ENCODE assay signal across 22 mouse cellular contexts in the genomic region with DNA sequence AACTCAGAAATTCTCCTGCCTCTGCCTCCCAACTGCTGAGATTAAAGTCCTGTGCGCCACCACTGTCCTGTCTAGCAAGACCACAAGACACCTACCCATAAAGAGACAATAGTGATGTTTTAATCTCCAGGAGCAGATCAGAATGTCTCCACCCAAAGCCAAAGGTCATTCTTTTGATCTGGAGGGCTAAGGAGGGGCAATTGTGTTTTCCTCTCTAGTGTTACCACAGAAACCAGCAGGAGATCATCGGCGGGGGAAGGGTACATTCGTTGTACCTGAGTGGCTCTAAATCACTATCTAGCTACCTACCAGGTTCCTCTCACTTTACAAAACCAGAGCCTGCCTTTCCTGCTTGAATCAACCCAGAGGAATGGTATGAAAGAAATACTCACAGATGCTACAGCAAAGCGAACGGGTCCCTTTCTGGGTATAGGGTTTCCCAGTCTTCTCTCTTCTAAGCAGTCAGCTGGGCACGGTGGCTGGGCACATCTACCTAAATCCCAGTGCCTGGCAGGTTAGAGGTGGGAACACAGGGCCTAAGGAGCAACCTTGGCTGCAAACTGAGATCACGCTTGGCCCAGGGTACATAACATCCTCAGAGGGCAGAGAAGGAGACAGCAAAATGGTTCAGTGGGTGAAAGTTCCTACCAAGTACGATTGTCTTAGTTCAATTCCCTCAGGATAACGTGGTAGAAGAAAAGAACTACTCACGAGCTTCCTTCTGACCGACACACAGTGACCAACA. TPM values are rescaled to one million over a fixed set of nuclear protein-coding genes. Genes with fewer than 3 reads are reported as not detected.
A peak's percentile ranks its signal among the peaks of the same experiment; 100 is the strongest.
DNase-seq lines count a peak whose midpoint lies in the region; ATAC-seq and TF ChIP-seq lines count a peak whose summit lies in the region.
"Had no signal": no experiment of that assay in that cellular context is flagged by ENCODE, and none has a peak within 500 bp of the region (broad histone marks: within the 10 kb centered on the region; RNA-seq: fewer than 3 reads in every experiment).

No protein-coding gene starts in this region.

- H3K4me1 ChIP-seq in megakaryocyte, embryonic 14.5 days, result peaks cover 90% of the 10 kb centered on the region
- H3K4me1 ChIP-seq in ES-E14 (ENCODE audit: control insufficient read depth in 2 of 2, insufficient read depth in 2 of 2, low read length in 2 of 2, poor library complexity in 1 of 2), result peaks cover 16 to 35% of the 10 kb centered on the region in 2 experiments
- H3K4me1 ChIP-seq in liver, embryonic 12.5 days, result peaks cover 84% of the 10 kb centered on the region

- ATAC-seq in megakaryocyte, adult 5-6 weeks (ENCODE audit: poor library complexity, severe bottlenecking), result no peak
- no peak for ATAC-seq in liver, embryonic 12.5 days
- ATAC-seq: forebrain, embryonic 13.5 days; midbrain, embryonic 15.5 days had no signal

- in situ Hi-C loops in ES-E14 (cut with MboI; ENCODE audit: low sequenced_read_pairs in 2 of 2, unreplicated experiment in 2 of 2), result no loop called here

- H3K36me3 ChIP-seq in megakaryocyte, embryonic 14.5 days (replicated peaks; ENCODE audit: low read length), result peaks cover 31% of the 10 kb centered on the region
- H3K36me3 ChIP-seq in ES-E14 (ENCODE audit: control insufficient read depth, insufficient read depth, low read length, poor library complexity, severe bottlenecking), result peaks cover 6% of the 10 kb centered on the region
- peaks cover 10% of the 10 kb centered on the region; the same call in 1 of the 2 replicates for H3K36me3 ChIP-seq in liver, embryonic 12.5 days
- H3K36me3 ChIP-seq: hindbrain, embryonic 15.5 days; midbrain, embryonic 15.5 days; stomach, embryonic 15.5 days had no signal

- peak overlapping the region; percentile 62; the same call in 1 of the 2 replicates for H3K4me2 ChIP-seq in liver, embryonic 12.5 days
- H3K4me2 ChIP-seq: forebrain, embryonic 13.5 days; hindbrain, embryonic 15.5 days; lung, embryonic 14.5 days; midbrain, embryonic 15.5 days; stomach, embryonic 15.5 days had no signal

- no peaks in the 10 kb centered on the region for H3K27me3 ChIP-seq in megakaryocyte, embryonic 14.5 days (replicated peaks)
- no peaks in the 10 kb centered on the region for H3K27me3 ChIP-seq in liver, embryonic 12.5 days (replicated peaks)
- H3K27me3 ChIP-seq: forebrain, embryonic 13.5 days; hindbrain, embryonic 15.5 days; midbrain, embryonic 15.5 days; stomach, embryonic 15.5 days had no signal

- peak overlapping the region; percentile 72 for H3K27ac ChIP-seq in ES-E14 (ENCODE audit: insufficient read depth, low read depth, low read length, poor library complexity, severe bottlenecking)
- H3K27ac ChIP-seq in liver, embryonic 12.5 days, result peak overlapping the region; percentile 77
- H3K27ac ChIP-seq: embryonic facial prominence, embryonic 10.5 days; forebrain, embryonic 13.5 days; hindbrain, embryonic 15.5 days; layer of hippocampus, adult 2 months; limb, embryonic 10.5 days; macrophage; midbrain, embryonic 15.5 days had no signal

- no peaks in the 10 kb centered on the region for H3K9me3 ChIP-seq in megakaryocyte, embryonic 14.5 days
- no peaks in the 10 kb centered on the region for H3K9me3 ChIP-seq in ES-E14 (ENCODE audit: control insufficient read depth, insufficient read depth, low read depth, low read length)
- no peaks in the 10 kb centered on the region for H3K9me3 ChIP-seq in liver, embryonic 12.5 days (replicated peaks)
- H3K9me3 ChIP-seq: embryonic facial prominence, embryonic 10.5 days; forebrain, embryonic 13.5 days; hindbrain, embryonic 15.5 days; limb, embryonic 10.5 days; midbrain, embryonic 15.5 days; stomach, embryonic 15.5 days had no signal

- H3K4me3 ChIP-seq in megakaryocyte, embryonic 14.5 days (replicated peaks), result peak overlapping the region; percentile 28
- H3K4me3 ChIP-seq in ES-E14 (ENCODE audit: insufficient read depth in 1 of 2, low read depth in 1 of 2, low read length in 2 of 2, poor library complexity in 1 of 2, severe bottlenecking in 1 of 2), result no peak overlapping the region
- no peak overlapping the region for H3K4me3 ChIP-seq in liver, embryonic 12.5 days
- H3K4me3 ChIP-seq: embryonic facial prominence, embryonic 10.5 days; forebrain, embryonic 13.5 days; hindbrain, embryonic 15.5 days; layer of hippocampus, adult 2 months; limb, embryonic 10.5 days; midbrain, embryonic 15.5 days; stomach, embryonic 15.5 days had no signal

- peak; percentile 78 for DNase-seq in ES-E14 (ENCODE audit: low read depth, low spot score)
- DNase-seq in adrenal gland, postnatal 14 days, result no peak
- no peak for DNase-seq in lung, postnatal 4 days
- DNase-seq in adrenal gland, postnatal 10 days, result no peak
- DNase-seq: adrenal gland, postnatal 36 days; cerebellum, adult 2 months; gastrocnemius, postnatal 25 days; kidney, adult 18-20 months; kidney, postnatal 10 days; lung, embryonic 14.5 days; right cerebral cortex, adult 18-20 months had no signal

- WGBS in liver, embryonic 12.5 days (ENCODE audit: insufficient replicate concordance), result 72% methylated on average over 12 of the region's 12 CpGs

- H3K9ac ChIP-seq in ES-E14 (ENCODE audit: insufficient read depth, low read depth, low read length, poor library complexity, severe bottlenecking), result 0 out of 2 replicates have a peak overlapping the region, but pooled peaks have one; percentile 8
- H3K9ac ChIP-seq in liver, embryonic 12.5 days, result no peak overlapping the region
- H3K9ac ChIP-seq: forebrain, embryonic 13.5 days; hindbrain, embryonic 15.5 days; lung, embryonic 14.5 days; midbrain, embryonic 15.5 days; stomach, embryonic 15.5 days had no signal

TF ChIP-seq in ES-E14, 5 proteins besides CTCF, POLR2A, EP300 and RAD21:
- TF ChIP-seq HCFC1 (IDR thresholded peaks at IDR 0.05; ENCODE audit: borderline replicate concordance, insufficient read depth, low read length), result no peak
- TF ChIP-seq ZC3H11A (IDR thresholded peaks at IDR 0.05; ENCODE audit: borderline replicate concordance, low read depth, low read length), result no peak
- TF ChIP-seq CHD2 (IDR thresholded peaks at IDR 0.05; ENCODE audit: low read depth, low read length), result peak; percentile 66; the same call in 1 of the 2 replicates
- TF ChIP-seq ZNF384 (IDR thresholded peaks at IDR 0.05; ENCODE audit: low read depth, low read length), result no peak
- TF ChIP-seq MAFK (IDR thresholded peaks at IDR 0.05; ENCODE audit: insufficient read depth, low read depth, low read length), result no peak

RNA-seq across cellular contexts. Expression of gene Uck2, which starts 10.3 kb away (rescaled TPM):
- polyA plus RNA-seq in megakaryocyte, embryonic 14.5 days (2012; ENCODE audit: insufficient read depth, low replicate concordance), result 367 and 525 TPM in 2 replicates
- 71.2 and 79.5 TPM in 2 replicates for total RNA-seq in megakaryocyte, adult 5-6 weeks (2015)
- 75.3 and 77.6 TPM in 2 replicates for total RNA-seq in megakaryocyte, adult 5-6 weeks (2017)
- total RNA-seq in ES-E14 (2012; rRNA removed), result 152 and 158 TPM in 2 replicates
- polyA plus RNA-seq in liver, embryonic 12.5 days (2016; fragmentation: Nextera tagmentation; extraction: Ambion mirVana), result 102 and 103 TPM in 2 replicates
- total RNA-seq in adrenal gland, postnatal 14 days (2021), result 65.8 and 74.6 TPM in 2 replicates
- total RNA-seq in adrenal gland, postnatal 10 days (2021), result 10 to 100 TPM; 51.6 to 53.4 TPM

RNA-seq across cellular contexts. Expression of gene Tmco1, which starts 33.4 kb away (rescaled TPM):
- polyA plus RNA-seq in megakaryocyte, embryonic 14.5 days (2012; ENCODE audit: insufficient read depth, low replicate concordance), result 15.5 and 56.2 TPM in 2 replicates
- total RNA-seq in megakaryocyte, adult 5-6 weeks (2015), result 168 and 194 TPM in 2 replicates
- total RNA-seq in megakaryocyte, adult 5-6 weeks (2017), result 167 and 196 TPM in 2 replicates
- total RNA-seq in ES-E14 (2012; rRNA removed), result 155 and 156 TPM in 2 replicates
- polyA plus RNA-seq in liver, embryonic 12.5 days (2016; fragmentation: Nextera tagmentation; extraction: Ambion mirVana), result 70.7 and 74.2 TPM in 2 replicates
- 109 and 120 TPM in 2 replicates for total RNA-seq in adrenal gland, postnatal 14 days (2021)
- total RNA-seq in adrenal gland, postnatal 10 days (2021), result 100 to 1,000 TPM; 107 to 109 TPM
